Mouse (Mus musculus) mesoderm, embryonic 11.5 days (tissue): Measurements from ENCODE around the gene Cd69.
A peak's percentile ranks its signal among the peaks of the same experiment; 100 is the strongest.

Experiments
- DNase-seq: peaks from one replicate; pipeline ENCODE4 v3.0.0-alpha.2; 2012; ENCODE audit warnings: low read depth, low spot score

The Cd69 gene

DNA sequence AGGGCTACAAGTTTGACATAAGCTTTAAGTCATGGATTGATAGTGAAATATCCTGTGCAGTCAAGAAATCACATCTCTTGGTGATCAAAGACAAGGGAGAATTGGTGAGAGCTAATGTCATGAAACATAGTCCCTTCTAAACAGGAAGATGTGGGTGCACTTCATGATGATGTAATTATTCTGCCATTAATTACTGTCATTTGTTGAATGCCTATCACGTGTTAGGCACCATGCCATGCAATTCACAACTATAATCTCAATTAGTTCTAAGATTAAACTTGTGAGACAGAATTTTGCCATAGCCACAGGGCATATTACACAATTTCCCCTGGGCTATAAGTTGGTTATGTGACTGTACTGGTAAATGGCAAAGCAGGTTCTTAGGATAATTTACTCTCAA is 28.2 kb downstream of the Cd69 start:
- no peak for DNase-seq

DNA sequence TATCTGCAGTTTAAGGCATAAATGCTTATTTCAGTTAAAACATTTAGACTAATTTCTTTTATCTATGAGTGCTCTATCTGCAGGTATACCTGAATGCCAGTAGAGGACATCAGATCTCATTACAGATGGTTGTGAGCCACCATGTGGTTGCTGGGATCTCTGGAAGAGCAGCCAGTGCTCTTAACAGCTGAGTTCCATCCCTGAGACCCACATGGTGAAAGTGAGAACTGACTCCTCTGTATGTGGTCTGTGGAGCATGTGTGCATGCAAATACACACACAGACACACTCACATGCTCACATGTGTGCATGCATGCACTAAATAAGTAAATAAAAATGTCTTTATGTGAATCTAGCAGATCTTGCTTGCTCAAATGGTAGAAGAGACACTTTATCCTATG is 29.4 kb downstream of the Cd69 start:
- no peak for DNase-seq

DNA sequence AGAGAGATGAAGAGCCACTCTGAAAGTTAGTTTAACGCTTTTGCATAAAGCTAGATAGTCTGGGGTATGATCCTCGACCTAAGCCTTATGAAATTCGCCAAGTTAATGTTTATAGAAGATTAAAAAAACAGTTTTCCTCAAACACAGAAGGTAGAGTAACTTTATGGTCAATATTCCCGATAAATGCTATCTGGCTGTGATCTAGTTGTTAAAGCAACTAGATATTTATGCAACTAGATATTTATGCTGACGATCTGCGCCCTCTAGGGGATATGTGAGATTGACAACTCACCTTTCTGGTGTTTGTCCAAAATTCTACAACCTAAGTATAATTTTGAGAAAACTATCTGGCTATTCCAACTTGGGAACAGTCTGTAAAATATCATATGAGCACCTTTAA is 33.3 kb downstream of the Cd69 start:
- DNase-seq: no peak

DNA sequence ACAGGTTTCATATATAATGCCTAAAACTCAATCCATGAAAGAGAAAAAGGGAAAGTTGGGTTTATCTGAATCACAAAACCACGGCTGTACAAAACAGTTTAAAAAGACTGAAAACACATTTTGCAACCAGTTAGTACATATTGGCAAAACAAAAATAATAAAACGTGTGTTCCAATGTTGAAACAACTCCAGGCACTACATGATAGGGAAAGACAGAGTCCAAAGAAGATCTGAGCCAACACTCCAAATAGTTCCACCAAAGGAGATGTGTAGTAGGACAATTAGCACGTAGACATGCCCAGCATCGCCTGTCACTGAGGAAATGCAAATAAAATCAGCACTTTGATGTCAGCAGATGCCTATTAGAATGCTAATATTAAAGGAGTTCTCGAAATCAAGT is 33.8 kb downstream of the Cd69 start:
- DNase-seq: no peak

DNA sequence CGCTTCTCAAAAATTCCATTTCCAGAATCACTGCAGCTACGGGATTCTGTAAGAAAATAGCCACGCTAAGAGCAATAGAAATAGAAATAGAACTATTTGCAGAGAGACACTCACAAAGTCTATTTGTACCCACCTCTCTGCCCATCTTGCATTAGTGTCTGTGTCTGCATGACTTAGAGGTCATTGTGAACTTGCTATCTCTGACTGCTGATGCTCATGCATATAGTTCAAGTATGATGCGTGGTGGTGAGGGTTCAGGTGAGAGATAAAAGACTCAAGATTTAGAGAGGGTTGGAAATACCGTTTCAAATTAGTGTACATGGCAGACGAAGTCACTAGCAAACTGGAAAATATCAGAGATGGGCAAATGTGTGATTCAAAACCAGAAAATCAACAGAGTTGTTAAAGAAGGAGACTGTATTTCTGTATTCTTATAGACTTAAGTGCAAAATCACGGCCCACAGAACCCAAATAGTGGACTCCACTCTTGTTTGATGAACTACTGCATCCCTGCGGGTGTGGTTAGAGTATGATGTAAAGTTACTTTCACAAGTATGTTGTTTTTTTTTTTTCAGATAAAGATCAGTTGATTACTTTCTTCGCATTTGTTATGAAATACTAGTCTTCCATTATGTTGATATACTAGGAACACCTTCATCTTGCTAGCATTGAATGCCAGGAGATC is 35.5 kb downstream of the Cd69 start:
- no peak for DNase-seq

DNA sequence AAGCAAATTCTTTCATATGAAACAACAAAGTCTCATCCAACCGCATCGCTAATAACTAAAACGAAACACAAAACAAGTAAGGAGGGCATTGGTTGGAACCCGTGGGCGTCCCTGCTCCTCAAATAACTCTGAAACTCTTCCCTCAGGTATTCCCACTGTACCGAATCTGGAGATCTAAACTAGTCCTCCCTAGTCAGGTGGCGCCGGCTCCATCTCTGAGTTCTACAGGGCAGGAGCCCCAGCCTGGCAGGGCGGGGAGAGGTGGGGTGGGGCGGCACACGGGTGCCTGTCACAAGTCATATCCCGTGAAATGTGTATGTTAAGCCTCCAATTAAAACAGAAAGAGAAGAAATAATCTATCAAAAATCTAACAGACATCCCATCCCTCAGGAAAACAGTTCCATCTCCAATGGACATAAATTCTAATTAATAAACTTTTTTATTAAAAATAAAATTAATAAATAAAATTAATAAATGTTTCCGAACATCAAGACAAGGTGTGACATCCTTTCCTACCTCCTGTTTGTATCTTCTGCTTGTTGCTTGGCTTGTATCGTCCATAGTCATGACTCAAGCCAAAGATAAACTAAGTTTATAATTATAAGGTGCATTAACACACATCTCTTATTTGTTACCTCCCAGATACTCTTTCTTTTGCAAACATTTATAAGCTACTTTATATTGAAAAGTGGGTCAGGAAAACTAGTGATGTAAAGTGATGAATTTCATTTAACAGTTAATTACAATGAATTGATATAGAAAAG is 36.8 kb downstream of the Cd69 start:
- no peak for DNase-seq

DNA sequence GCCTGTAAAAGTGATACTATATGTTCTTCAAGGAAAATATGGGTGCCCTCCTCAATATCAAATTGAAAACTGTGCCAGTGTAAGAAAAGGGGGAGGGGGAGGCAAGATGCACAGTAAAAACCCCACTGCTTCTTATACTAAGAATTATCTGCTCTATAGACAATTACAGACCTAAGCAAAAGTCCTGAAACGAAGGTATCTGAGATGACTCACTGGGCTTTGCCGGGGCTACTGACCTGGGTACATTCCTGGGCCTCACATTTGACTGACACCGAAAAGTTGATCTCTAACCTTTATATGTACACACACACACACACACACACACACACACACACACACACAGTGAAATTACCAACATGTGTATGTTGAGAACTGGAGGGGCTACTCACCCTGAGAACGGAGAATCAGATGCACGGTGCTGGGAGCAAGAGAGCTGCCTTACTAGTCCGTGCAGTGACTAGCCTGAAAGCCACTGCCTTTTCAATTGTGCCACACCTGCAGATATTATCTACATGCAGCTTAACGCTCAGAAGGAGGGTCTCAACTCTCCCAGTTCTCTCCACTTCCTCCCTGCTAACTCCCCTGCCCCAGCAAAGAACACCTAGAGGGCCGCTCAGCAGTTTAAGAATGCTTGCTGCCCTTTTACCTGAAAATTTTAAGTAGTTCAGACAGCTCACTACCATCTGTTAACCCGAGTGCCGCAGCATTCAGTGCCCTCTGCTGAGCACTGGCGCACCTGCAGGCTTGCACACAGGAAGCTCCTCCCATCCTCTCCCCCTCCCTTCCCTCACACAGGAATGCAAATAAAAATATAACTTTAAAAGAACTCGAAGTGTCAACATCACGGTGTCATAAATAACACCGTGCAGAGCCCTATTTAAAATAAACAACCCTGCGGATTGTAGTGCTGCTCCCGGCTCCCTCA is 37.6 kb downstream of the Cd69 start:
- DNase-seq: peak; percentile 77

DNA sequence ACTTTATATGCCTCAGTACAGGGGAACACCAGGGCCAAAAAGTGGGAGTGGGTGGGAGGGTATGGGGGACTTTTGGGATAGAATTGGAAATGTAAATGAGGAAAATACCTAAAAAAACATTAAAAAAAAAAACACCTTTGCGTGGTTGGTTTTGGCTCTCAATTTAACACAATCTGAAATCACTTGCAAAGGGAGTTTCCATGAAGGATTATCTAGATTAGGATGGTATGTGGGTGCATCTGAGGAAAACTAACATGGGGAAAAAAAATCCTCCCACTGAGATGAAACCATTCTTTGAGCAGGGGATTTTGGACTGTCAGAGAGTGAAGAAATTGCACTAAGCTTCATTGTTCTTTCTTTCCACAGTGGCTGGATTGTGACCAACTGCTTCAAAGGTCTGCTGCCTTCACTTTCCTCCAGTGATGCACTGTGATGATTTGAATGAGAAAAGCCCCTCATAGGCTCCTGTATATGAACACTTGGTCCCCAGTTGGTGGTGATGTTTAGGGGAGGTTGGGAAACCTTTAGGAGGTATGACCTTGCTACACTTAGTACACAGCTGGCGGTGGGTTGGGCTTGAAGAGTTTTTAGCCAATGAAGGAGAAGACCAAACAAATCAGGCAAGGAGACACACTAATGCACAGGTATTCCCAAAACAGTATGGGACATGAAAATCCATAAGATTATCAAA is 38.4 kb downstream of the Cd69 start:
- DNase-seq: no peak

DNA sequence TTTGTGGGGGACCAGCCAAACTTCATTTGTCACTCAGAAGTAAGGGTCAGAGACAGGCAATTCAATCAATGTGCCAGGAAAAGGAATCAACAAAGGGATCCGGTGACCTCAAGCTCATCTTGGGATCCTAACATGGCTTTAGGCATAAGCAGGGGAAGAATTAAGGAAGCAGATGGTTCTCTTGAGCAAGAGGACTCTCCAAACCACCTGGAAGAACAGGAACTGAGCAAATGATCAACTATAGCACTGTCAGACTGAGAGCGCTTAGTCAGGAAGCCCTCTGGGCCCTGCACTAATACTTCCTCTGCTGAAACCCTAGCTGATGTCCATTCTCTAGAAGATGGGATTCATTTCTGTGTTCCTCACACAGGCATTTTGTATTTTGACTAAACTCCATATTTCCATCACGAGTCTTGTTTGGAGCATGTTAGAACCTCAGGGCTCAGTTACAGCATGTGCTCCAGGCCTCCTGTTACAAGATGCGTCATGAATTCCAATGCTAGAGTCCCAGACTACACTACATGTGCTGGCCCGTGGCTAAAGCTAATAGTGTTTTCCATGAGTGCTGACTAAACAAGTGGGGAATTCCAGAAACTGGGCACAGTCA is 39.3 kb downstream of the Cd69 start:
- DNase-seq: no peak

DNA sequence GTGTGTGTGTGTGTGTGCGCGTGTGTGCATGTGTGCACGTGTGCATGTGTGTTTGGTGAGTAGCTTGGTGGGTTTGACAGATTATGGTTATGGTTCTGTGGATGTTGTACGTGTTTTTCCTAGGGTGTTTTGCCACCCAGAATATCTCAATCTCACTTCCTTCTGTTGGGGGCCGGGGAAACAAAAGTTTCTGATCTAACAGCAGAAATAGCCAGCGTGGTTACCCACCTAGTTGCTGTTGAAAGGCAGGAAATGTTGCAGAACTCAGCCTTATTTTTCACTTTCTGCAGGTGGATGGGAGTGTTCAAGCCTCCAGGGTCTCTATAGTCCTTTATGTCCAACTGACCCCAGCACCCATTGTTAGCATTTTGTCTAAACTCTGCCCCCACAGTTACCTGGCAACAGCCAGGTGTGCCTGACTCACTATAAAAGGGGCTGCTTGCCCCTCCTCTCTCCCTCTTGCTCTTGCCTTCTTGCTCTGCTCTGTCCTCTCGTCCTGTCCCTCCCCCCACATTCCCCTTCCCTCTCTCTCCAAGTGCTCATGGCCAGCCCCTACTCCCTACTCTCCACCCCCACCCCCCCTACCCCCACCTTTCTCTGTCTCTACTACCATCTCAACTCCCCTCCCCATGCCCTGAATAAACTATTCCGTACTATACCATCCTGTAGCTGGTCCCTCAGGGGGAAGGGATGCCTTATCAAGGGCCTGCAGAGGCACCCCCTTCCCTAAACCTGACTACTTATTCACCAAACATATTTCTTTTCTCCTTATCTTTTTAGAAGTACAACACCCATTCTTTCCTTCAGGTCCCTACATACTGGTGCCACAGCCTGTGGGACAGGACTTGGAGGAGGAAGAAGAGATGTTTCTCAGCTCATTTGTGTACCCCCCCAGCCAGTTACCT is 40.5 kb downstream of the Cd69 start:
- DNase-seq: no peak

DNA sequence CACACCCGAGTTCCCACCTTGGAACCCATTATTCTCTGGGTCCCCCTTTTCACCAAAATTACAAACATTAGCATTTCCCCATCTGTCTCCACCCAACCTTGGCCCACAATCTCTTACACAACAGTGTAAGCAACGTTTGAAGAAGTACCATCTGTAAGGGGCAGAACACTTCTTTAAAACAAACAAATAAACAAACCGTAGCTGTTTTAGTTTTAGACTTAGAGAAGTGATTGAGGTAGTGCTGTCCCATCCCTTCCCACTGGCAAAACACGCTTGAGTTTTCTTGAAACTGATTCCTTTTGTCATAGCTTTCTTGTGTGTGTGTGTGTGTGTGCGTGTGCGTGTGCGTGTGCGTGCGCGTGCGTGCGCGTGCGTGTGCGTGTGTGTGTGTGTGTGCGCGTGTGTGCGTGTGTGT is 41.3 kb downstream of the Cd69 start:
- DNase-seq: no peak

DNA sequence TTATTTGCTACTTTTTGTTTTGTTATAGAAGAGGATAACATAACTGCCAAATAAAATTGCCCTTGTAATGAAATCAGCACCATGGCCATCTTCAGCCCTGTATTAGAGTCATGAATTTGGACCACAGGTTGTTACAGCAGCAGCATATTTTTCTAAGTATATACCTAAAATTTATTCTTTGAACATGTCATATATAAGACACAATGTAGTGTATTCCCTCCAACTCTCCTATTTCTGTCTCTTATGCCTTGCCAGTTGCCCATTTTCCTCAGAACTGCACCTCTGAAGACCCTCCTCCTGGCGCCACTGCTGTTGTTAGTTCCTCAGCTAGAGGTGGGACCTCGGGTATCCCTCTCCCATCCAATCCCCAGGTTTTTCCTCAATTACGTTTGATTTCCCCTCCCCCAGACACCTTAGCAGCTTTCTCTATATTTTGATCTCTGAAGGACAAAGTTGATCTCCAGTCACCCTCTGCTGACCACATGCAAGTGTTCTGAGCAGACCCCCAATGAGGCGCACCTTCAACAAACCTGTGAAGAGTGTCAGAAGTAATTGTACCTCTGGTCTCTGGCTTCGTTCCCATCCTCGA is 41.8 kb downstream of the Cd69 start:
- DNase-seq: no peak

DNA sequence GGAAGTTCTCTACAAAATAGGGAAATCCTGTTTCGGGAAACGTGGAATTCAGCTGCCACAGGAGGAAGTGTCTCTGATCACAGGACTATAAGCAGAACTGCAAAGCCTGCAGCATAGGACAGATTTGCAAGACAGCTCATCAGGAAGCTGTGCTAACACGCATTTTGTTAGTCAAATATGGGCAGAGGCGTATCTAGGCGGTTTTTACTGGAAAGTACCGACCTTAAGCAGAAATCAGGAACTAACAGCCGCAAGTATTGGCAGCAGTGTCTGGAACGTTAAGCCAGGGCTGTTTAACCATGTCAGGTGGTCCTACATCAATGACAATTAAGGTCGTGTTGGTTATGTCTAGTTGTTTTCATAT is 42.4 kb downstream of the Cd69 start:
- no peak for DNase-seq

DNA sequence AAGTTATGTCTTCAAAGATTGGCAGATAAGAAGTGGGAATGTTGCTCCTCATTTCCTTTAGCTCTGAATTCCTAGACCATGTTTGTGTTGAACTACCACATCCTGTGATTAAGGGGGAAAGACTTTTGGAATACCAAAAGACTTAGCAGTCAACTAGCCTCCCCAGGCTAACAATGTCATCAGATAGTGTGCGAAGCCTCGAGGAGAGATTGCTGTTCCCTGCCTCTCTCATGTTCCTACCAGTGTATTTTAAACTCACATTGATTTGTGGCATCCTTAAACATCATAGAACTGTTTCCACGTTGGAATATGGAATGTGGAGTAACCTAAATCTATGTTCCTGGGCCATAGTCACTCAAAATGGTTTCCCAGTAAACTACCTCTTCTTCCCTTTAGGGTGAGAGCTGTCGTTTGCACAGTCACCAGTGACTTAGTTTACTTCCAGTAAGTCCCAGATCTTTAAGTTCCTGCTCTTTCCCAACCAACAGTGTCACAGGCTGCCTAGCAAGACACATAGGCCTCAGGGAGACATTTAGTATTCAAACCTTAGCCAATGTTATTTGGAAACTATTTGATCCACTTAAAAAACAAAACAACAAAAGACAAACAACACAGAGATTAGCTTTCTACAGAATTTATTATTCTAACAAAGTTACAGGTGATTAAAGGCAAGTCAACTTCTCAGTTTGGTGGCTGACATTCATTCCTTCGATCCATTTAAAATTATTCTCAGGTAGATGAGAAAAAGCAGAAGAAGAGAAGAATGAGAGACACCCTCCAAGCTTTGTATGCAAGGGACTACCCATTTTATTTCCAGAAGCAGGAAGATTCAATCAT is 43.0 kb downstream of the Cd69 start:
- DNase-seq: no peak

DNA sequence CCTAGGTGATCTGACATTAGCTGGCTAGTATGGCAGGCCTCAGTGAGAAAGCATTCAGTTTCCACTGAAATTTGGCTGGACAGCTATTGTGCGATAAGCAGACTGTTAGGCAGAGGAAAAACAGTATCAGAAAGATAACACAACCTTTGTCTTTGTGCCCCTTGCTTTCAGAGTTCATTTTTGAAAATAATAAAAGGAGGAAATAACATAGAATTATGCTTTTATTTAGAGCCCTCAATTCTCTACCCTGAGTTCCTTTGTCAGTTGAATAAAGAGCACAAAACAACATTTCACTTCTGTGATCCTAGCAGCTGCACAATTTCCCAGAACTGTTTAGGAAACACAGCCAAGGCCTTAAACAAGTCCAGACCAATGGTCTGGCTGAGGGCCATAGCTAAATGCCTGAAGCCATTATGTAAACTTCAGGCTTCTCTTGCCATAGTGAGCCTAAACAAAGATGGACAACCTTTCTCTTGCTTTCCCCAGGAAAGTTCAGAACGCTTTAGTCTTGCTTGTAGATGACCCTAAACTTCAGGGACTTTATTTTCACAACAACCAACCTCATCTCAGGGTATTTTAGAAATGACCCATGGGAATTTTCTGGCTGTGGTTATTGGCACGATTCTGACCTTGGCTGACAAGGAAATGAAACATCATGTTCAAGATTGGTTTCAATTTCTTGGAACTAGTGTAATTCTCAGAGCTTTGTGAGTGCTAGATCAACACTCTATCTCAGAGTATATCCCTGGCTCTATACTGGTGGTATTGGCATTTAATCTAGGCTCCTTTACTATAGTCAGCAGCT is 45.3 kb downstream of the Cd69 start:
- no peak for DNase-seq

DNA sequence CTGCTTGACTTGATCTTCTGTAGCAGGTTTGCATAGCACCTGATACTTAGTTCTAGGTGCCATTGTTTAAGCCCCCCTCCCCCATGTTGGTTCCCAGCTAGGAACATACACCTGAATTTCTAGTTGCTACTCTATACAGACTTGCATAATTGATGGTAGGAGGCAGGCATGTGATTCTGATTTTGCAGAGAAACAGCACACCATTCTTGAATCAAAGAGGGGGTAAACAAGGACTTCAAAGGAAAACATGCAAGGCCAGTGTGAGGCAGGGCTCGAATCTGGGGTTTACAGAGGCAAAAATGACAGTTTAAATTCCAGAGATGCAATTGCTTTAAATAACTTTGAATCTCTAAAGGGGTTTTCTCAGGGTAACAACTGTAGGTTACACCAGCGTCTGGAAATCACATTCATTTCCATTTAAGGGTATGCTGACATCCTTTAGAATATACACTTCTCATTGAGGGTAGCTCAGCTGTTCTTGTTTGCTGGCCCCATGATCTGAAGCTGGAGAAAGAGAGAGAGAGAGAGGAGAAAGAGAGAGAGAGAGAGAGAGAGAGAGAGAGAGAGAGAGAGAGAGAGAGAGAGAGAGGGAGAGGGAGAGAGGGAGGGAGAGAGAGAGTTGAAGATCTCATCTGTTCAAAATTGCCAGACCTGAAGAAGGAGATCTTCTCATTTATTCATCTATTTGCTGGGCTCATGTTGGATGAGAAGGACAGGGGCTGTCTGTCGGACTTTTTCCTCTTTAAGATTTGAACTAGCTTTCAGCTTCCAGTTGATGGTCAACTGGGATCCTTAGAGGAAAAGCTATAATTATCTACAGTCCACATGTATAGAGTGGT is 46.1 kb downstream of the Cd69 start:
- DNase-seq: no peak

DNA sequence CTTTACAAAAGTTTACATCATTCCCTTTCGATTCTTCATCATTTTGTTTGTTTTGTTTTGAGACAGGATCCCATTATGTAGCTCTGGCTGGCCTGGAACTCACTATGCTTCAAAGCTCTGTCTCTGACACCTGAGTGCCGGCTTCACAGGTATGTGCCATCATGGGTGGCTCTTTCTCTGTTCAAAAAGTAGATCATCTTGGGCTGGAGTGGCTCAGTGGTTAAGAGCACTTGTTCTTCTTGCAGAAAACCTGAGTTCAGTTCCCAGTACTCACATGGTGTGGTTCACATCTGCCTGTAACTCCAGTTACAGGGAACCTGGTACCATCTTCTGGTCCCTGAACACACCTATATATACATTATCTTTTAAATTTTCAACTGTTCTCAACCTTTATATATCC is 50.2 kb downstream of the Cd69 start:
- DNase-seq: no peak
